Mouse (Mus musculus): ENCODE measurements at regions not wholly inside any gene's neighbourhood (a gene's known extent, or its start where the extent isn't known, plus 50 kb on each side); places are given as distances from the start of the nearest gene placed in this dataset.
"Not testable (repeated sequence)": the region's sequence is repeated elsewhere in the genome, so short reads cannot be mapped to it uniquely, and the experiment has no call there.

DNA sequence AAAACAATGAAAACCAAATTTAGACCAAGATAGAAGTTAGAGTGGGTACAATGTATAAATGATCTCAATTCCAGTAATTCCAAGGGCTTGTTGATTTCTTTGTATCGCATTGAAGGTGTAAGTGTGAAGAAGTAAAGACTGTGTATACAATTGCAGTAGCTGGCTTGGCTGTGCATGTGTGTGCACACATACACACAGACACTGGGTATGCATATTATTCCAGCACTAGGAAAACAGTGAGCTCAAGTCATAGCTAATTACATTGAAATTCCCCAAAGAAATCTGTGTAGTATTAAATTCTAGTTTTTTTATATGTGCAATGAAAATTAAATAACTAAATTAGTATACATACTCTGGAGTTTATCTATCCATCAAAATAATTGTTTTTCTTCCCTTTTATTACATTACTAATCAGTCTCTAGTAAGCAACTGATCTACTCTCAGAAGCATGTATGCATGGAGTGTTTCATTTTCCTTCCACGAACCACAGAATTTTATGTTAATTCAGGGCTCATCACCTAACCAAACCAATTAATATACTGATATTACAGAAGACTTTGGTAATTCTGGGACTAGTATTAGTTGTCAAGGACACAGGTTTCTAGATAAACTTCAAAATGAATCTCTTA lies 56.5 kb downstream of the Gm8797 start:
- Histone ChIP-seq H3K4me1 (replicated peaks; ENCODE audit: control insufficient read depth, insufficient read depth, low read length) (no peaks in the 10 kb centered on the region), H3K4me3 (replicated peaks; ENCODE audit: low read length) (no peak overlapping the region), H3K27ac (ENCODE audit: low read length) (no peak overlapping the region), H3K4me2 (ENCODE audit: low read length) (no peak overlapping the region), H3K27me3 (replicated peaks; ENCODE audit: control insufficient read depth, insufficient read depth, low read length) (no peaks in the 10 kb centered on the region), H3K9ac (replicated peaks; ENCODE audit: low read depth, low read length) (no peak overlapping the region), H3K9me3 (ENCODE audit: control insufficient read depth, low read length) (no peaks in the 10 kb centered on the region), H3K36me3 (ENCODE audit: control insufficient read depth, insufficient read depth) (no peaks in the 10 kb centered on the region)
- no peak for ATAC-seq
- WGBS, result 94% methylated on average over 2 of the region's 2 CpGs

DNA sequence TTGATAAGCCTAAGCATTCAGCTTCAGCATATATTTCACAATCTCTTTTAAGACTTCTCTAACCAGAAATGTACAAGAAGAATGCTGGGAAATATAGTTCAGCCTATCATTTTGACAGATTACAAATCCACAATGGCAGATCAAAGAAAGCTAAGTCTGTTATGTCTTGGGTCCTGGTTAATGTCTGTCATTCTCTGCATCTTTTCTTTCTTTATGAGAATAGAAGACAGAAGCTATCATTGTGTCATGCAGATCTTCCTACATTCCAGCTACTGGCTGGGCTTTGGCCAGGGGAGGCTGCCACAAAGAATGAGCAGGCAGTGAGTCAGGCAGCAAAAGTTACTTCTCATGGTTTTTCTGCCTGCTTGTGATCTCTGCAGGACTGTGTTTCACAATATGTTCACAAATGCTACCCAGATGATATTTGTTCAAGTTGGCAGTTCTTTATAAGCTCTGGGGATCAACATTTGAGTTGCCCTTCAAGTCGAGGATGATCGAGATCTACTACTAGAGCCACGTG lies 60.5 kb downstream of the Gm8797 start:
- H3K36me3 ChIP-seq (ENCODE audit: control insufficient read depth, insufficient read depth), result no peaks in the 10 kb centered on the region
- no peaks in the 10 kb centered on the region for H3K4me1 ChIP-seq (replicated peaks; ENCODE audit: control insufficient read depth, insufficient read depth, low read length)
- H3K9ac ChIP-seq (replicated peaks; ENCODE audit: low read depth, low read length), result no peak overlapping the region
- H3K9me3 ChIP-seq (ENCODE audit: control insufficient read depth, low read length), result no peaks in the 10 kb centered on the region
- WGBS, result 95% methylated on average over 3 of the region's 3 CpGs
- H3K4me2 ChIP-seq (ENCODE audit: low read length), result no peak overlapping the region
- no peak for ATAC-seq
- H3K4me3 ChIP-seq (replicated peaks; ENCODE audit: low read length), result no peak overlapping the region
- no peaks in the 10 kb centered on the region for H3K27me3 ChIP-seq (replicated peaks; ENCODE audit: control insufficient read depth, insufficient read depth, low read length)
- H3K27ac ChIP-seq (ENCODE audit: low read length), result no peak overlapping the region

DNA sequence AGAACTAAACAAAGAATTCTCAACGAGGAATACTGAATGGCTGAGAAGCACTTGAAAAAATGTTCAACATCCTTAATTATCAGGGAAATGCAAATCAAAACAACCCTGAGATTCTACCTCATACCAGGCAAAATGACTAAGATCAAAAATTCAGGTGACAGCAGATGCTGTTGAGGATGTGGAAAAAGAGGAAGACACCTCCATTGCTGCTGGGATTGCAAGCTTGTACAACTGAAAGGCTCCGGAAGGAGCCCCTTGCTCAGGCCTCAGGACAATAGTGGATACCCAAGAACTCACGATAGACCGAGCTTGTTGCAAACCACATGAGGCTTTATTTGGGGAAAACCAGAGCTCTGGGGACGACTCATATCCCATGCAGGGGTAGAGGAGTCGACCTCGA lies 69.6 kb downstream of the Gm8797 start:
- not testable (repeated sequence) for H3K4me3 ChIP-seq (replicated peaks; ENCODE audit: low read length); ATAC-seq; H3K36me3 ChIP-seq (ENCODE audit: control insufficient read depth, insufficient read depth); H3K27ac ChIP-seq (ENCODE audit: low read length); H3K4me1 ChIP-seq (replicated peaks; ENCODE audit: control insufficient read depth, insufficient read depth, low read length); H3K27me3 ChIP-seq (replicated peaks; ENCODE audit: control insufficient read depth, insufficient read depth, low read length); H3K9me3 ChIP-seq (ENCODE audit: control insufficient read depth, low read length); H3K9ac ChIP-seq (replicated peaks; ENCODE audit: low read depth, low read length); H3K4me2 ChIP-seq (ENCODE audit: low read length)
- 86% methylated on average over 7 of the region's 7 CpGs for WGBS

GRCm38 (mm10) chr3:5860237-5860636 lies 109.6 kb downstream of the Gm8797 start:
- not testable (repeated sequence) for H3K4me1 ChIP-seq (replicated peaks; ENCODE audit: control insufficient read depth, insufficient read depth, low read length); H3K36me3 ChIP-seq (ENCODE audit: control insufficient read depth, insufficient read depth); H3K4me2 ChIP-seq (ENCODE audit: low read length); ATAC-seq; H3K4me3 ChIP-seq (replicated peaks; ENCODE audit: low read length); H3K9ac ChIP-seq (replicated peaks; ENCODE audit: low read depth, low read length); H3K9me3 ChIP-seq (ENCODE audit: control insufficient read depth, low read length); H3K27me3 ChIP-seq (replicated peaks; ENCODE audit: control insufficient read depth, insufficient read depth, low read length); H3K27ac ChIP-seq (ENCODE audit: low read length)
- WGBS, result 40% methylated on average over 18 of the region's 20 CpGs

DNA sequence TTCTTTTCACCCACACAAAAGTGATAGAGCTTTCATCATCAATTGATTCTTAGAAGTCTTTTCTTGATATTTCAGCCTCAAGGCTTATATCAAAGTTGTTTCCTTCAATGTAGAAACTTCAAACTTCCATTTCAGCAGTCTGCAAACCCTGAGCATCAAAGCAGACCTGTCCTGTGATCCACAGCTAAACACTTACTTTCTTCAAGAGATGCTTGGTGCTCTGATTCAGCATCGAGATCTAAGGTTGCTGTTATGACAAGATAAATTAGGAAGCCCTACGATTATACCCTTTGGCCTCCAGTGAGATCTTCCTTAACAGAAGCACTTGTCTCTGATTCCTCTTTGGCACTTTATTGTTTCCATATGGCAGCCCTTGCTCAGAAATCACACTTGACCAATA lies 119.8 kb downstream of the Gm8797 start:
- Histone ChIP-seq H3K27me3 (replicated peaks; ENCODE audit: control insufficient read depth, insufficient read depth, low read length) (no peaks in the 10 kb centered on the region), H3K9me3 (ENCODE audit: control insufficient read depth, low read length) (no peaks in the 10 kb centered on the region), H3K27ac (ENCODE audit: low read length) (no peak overlapping the region), H3K4me2 (ENCODE audit: low read length) (no peak overlapping the region), H3K4me3 (replicated peaks; ENCODE audit: low read length) (no peak overlapping the region), H3K4me1 (replicated peaks; ENCODE audit: control insufficient read depth, insufficient read depth, low read length) (no peaks in the 10 kb centered on the region), H3K9ac (replicated peaks; ENCODE audit: low read depth, low read length) (no peak overlapping the region), H3K36me3 (ENCODE audit: control insufficient read depth, insufficient read depth) (no peaks in the 10 kb centered on the region)
- WGBS, result 93% methylated on average over 2 of the region's 2 CpGs
- ATAC-seq, result no peak

- ATAC-seq, result no peak
- Histone ChIP-seq H3K9me3 (ENCODE audit: control insufficient read depth, low read length) (no peaks in the 10 kb centered on the region), H3K9ac (replicated peaks; ENCODE audit: low read depth, low read length) (no peak overlapping the region), H3K4me2 (ENCODE audit: low read length) (no peak overlapping the region), H3K27me3 (replicated peaks; ENCODE audit: control insufficient read depth, insufficient read depth, low read length) (no peaks in the 10 kb centered on the region), H3K36me3 (ENCODE audit: control insufficient read depth, insufficient read depth) (no peaks in the 10 kb centered on the region), H3K27ac (ENCODE audit: low read length) (no peak overlapping the region), H3K4me3 (replicated peaks; ENCODE audit: low read length) (no peak overlapping the region), H3K4me1 (replicated peaks; ENCODE audit: control insufficient read depth, insufficient read depth, low read length) (no peaks in the 10 kb centered on the region)
Observed at GRCm38 (mm10) chr3:5879113-5879512, 128.5 kb downstream of the Gm8797 start.

DNA sequence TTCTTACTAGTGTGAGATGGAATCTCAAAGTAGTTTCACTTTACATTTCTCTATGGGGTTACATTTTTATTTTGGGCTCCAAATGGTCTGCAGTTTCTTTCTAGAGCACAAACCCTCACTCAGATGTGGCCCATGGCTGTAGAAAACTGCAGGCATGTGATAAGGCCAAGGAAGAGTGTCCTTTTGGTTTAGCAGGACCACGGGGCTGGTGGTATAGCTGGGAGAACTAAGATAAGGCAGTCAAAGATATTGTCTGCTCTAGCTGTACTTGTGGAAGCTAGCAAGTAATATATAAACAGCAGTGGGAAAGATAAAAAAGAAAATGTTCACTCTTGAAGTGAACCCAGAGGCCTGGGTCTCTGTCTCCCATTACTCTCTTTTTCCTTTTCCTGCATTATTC lies 166.9 kb downstream of the Gm8797 start:
- Histone ChIP-seq H3K27me3 (replicated peaks; ENCODE audit: control insufficient read depth, insufficient read depth, low read length) (no peaks in the 10 kb centered on the region), H3K9me3 (ENCODE audit: control insufficient read depth, low read length) (no peaks in the 10 kb centered on the region), H3K4me2 (ENCODE audit: low read length) (no peak overlapping the region), H3K9ac (replicated peaks; ENCODE audit: low read depth, low read length) (no peak overlapping the region), H3K36me3 (ENCODE audit: control insufficient read depth, insufficient read depth) (no peaks in the 10 kb centered on the region), H3K4me3 (replicated peaks; ENCODE audit: low read length) (no peak overlapping the region), H3K4me1 (replicated peaks; ENCODE audit: control insufficient read depth, insufficient read depth, low read length) (no peaks in the 10 kb centered on the region), H3K27ac (ENCODE audit: low read length) (no peak overlapping the region)
- no peak for ATAC-seq
- 84% methylated on average over 1 of the region's 1 CpGs for WGBS

GRCm38 (mm10) chr3:5950243-5950642 lies 199.6 kb downstream of the Gm8797 start:
- not testable (repeated sequence) for H3K9me3 ChIP-seq (ENCODE audit: control insufficient read depth, low read length); H3K36me3 ChIP-seq (ENCODE audit: control insufficient read depth, insufficient read depth); H3K4me3 ChIP-seq (replicated peaks; ENCODE audit: low read length); H3K4me2 ChIP-seq (ENCODE audit: low read length); H3K4me1 ChIP-seq (replicated peaks; ENCODE audit: control insufficient read depth, insufficient read depth, low read length); H3K27ac ChIP-seq (ENCODE audit: low read length); H3K27me3 ChIP-seq (replicated peaks; ENCODE audit: control insufficient read depth, insufficient read depth, low read length); H3K9ac ChIP-seq (replicated peaks; ENCODE audit: low read depth, low read length); ATAC-seq
- WGBS, result 93% methylated on average over 11 of the region's 11 CpGs

- H3K4me3 ChIP-seq (replicated peaks; ENCODE audit: low read length); H3K36me3 ChIP-seq (ENCODE audit: control insufficient read depth, insufficient read depth); H3K4me2 ChIP-seq (ENCODE audit: low read length); H3K9ac ChIP-seq (replicated peaks; ENCODE audit: low read depth, low read length); H3K9me3 ChIP-seq (ENCODE audit: control insufficient read depth, low read length); ATAC-seq; H3K27me3 ChIP-seq (replicated peaks; ENCODE audit: control insufficient read depth, insufficient read depth, low read length); H3K27ac ChIP-seq (ENCODE audit: low read length); H3K4me1 ChIP-seq (replicated peaks; ENCODE audit: control insufficient read depth, insufficient read depth, low read length): not testable (repeated sequence)
- 78% methylated on average over 5 of the region's 5 CpGs for WGBS
Observed at GRCm38 (mm10) chr3:5989011-5989645, 238.5 kb downstream of the Gm8797 start.

All from forebrain, embryonic 16.5 days (tissue).